Mouse (Mus musculus) lung, embryonic 14.5 days (tissue): ENCODE results near the gene Kcnk12. TPM values are rescaled to one million over a fixed set of nuclear protein-coding genes. Genes with fewer than 3 reads are reported as not detected.
A peak's percentile ranks its signal among the peaks of the same experiment; 100 is the strongest.

ENCODE experiments used
- ATAC-seq: fragments of 200-750 bp; cut with Nextera tagmentation; 2 replicates; pipeline ENCODE4 v1.8.0; 2017; ENCODE audit warnings: mild to moderate bottlenecking, moderate TSS enrichment, moderate library complexity; ENCODE audit not compliant: insufficient read depth
- DNase-seq: peaks from one replicate; pipeline ENCODE4 v3.0.0-alpha.2; 2015
- H3K27ac ChIP-seq: fragments of 300-500 bp; sonication (generic); 2 replicates; pipeline ENCODE4 v1.5.1; 2014; ENCODE audit warnings: low read depth, mild to moderate bottlenecking, moderate library complexity
- H3K27me3 ChIP-seq: fragments of 300-500 bp; sonication (generic); 2 replicates; pipeline ENCODE4 v1.6.1; 2014; ENCODE audit warnings: low read length, control low read depth; ENCODE audit not compliant: insufficient read depth
- H3K36me3 ChIP-seq: fragments of 300-500 bp; sonication (generic); 2 replicates; pipeline ENCODE4 v1.6.1; 2014; ENCODE audit warnings: control low read depth; ENCODE audit not compliant: insufficient read depth
- H3K4me1 ChIP-seq: fragments of 300-500 bp; sonication (generic); 2 replicates; pipeline ENCODE4 v1.6.1; 2014; ENCODE audit warnings: antibody characterized with exemption, control low read depth; ENCODE audit not compliant: insufficient read depth
- H3K4me2 ChIP-seq: fragments of 300-500 bp; sonication (generic); 2 replicates; pipeline ENCODE4 v1.6.1; 2014; ENCODE audit warnings: mild to moderate bottlenecking
- H3K4me3 ChIP-seq: fragments of 300-500 bp; sonication (generic); 2 replicates; pipeline ENCODE4 v1.5.1; 2014; ENCODE audit warnings: low read depth, low read length
- H3K9ac ChIP-seq: fragments of 300-500 bp; sonication (generic); 2 replicates; pipeline ENCODE4 v1.6.1; 2014
- H3K9me3 ChIP-seq: fragments of 300-500 bp; sonication (generic); 2 replicates; pipeline ENCODE4 v1.6.1; 2016; ENCODE audit warnings: low read depth, low read length, control low read depth
- CTCF ChIP-seq: IDR thresholded peaks from 2 replicates; pipeline ENCODE4 v1.5.1; 2016; ENCODE audit warnings: antibody characterized with exemption, low read depth
- WGBS: fragments of 180-500 bp; shearing (Covaris S2); extraction: QIAGEN DNeasy Blood & Tissue Kit; methylation state at CpG from one replicate; pipeline ENCODE4 v1.1.7; 2014; 5-methylcytosine and 5-hydroxymethylcytosine counted together
- polyA plus RNA-seq: library from polyadenylated mRNA; unstranded; fragments of >200 nt; fragmentation: Nextera tagmentation; extraction: Ambion mirVana; gene quantifications from 2 replicates; pipeline ENCODE4 v1.2.1, GENCODE M21; 2014

The Kcnk12 gene
- polyA plus RNA-seq: not detected in 2 replicates

- Histone ChIP-seq H3K27me3 (peaks cover 65% of the 10 kb centered on the region), H3K36me3 (no peaks in the 10 kb centered on the region), H3K9me3 (no peaks in the 10 kb centered on the region), H3K4me1 (no peaks in the 10 kb centered on the region), H3K4me3 (peak within 1 kb of the TSS; percentile 38), H3K9ac (no peak within 1 kb of the TSS), H3K27ac (no peak within 1 kb of the TSS), H3K4me2 (peak within 1 kb of the TSS; percentile 65)
- DNase-seq (peak; percentile 58), ATAC-seq (peak; percentile 53; the same call in 1 of the 2 replicates)
- under 1% methylated on average over 46 of the region's 46 CpGs for WGBS
- TF ChIP-seq CTCF: peak; percentile 35
Measured at GRCm38 (mm10) chr17:87797688-87798291, at the start of gene Kcnk12. Kcnk12 (minus strand) TSS chr17:87797994.

GRCm38 (mm10) chr17:87842156-87842555 is 44.4 kb upstream of the Kcnk12 start:
- no peaks in the 10 kb centered on the region for H3K4me1 ChIP-seq
- DNase-seq (no peak), ATAC-seq (no peak)
- H3K27ac ChIP-seq: no peak overlapping the region
- H3K9me3 ChIP-seq: no peaks in the 10 kb centered on the region
- H3K27me3 ChIP-seq: no peaks in the 10 kb centered on the region
- H3K4me3 ChIP-seq: no peak overlapping the region
- H3K4me2 ChIP-seq: no peak overlapping the region
- H3K9ac ChIP-seq: no peak overlapping the region
- H3K36me3 ChIP-seq: no peaks in the 10 kb centered on the region
- WGBS: 85% methylated on average over 5 of the region's 5 CpGs
- TF ChIP-seq CTCF: no peak

GRCm38 (mm10) chr17:87840079-87840478 is 42.3 kb upstream of the Kcnk12 start:
- Histone ChIP-seq H3K9me3 (no peaks in the 10 kb centered on the region), H3K9ac (no peak overlapping the region), H3K4me2 (no peak overlapping the region), H3K4me1 (no peaks in the 10 kb centered on the region), H3K27ac (no peak overlapping the region), H3K36me3 (no peaks in the 10 kb centered on the region), H3K27me3 (no peaks in the 10 kb centered on the region), H3K4me3 (no peak overlapping the region)
- WGBS: 64% methylated on average over 7 of the region's 7 CpGs
- TF ChIP-seq CTCF: no peak
- no peak for DNase-seq
- ATAC-seq: no peak

GRCm38 (mm10) chr17:87834850-87835249 is 37.1 kb upstream of the Kcnk12 start:
- H3K9ac ChIP-seq: no peak overlapping the region
- DNase-seq (no peak), ATAC-seq (no peak)
- 34% methylated on average over 8 of the region's 8 CpGs for WGBS
- H3K36me3 ChIP-seq: no peaks in the 10 kb centered on the region
- H3K4me2 ChIP-seq: no peak overlapping the region
- no peak overlapping the region for H3K4me3 ChIP-seq
- TF ChIP-seq CTCF: no peak
- H3K27ac ChIP-seq: no peak overlapping the region
- H3K4me1 ChIP-seq: no peaks in the 10 kb centered on the region
- H3K9me3 ChIP-seq: no peaks in the 10 kb centered on the region
- H3K27me3 ChIP-seq: no peaks in the 10 kb centered on the region

GRCm38 (mm10) chr17:87826909-87827308 is 29.1 kb upstream of the Kcnk12 start:
- ATAC-seq: no peak
- 10% methylated on average over 12 of the region's 12 CpGs for whole genome bisulfite sequencing
- no peak overlapping the region for H3K27ac ChIP-seq

GRCm38 (mm10) chr17:87826036-87826560 is 28.3 kb upstream of the Kcnk12 start:
- no peak overlapping the region for H3K9ac ChIP-seq
- no peaks in the 10 kb centered on the region for H3K4me1 ChIP-seq
- peak overlapping the region; percentile 20; the same call in 1 of the 2 replicates for H3K4me2 ChIP-seq
- H3K9me3 ChIP-seq: no peaks in the 10 kb centered on the region
- DNase-seq (no peak), ATAC-seq (no peak)
- TF ChIP-seq CTCF: no peak
- H3K4me3 ChIP-seq: no peak overlapping the region
- peaks cover 6% of the 10 kb centered on the region; the same call in 1 of the 2 replicates for H3K27me3 ChIP-seq
- WGBS: 12% methylated on average over 23 of the region's 23 CpGs
- no peak overlapping the region for H3K27ac ChIP-seq
- no peaks in the 10 kb centered on the region for H3K36me3 ChIP-seq

More at GRCm38 (mm10) chr17:87826909-87827308, 29.1 kb upstream of the Kcnk12 start:
- Histone ChIP-seq H3K9ac (no peak overlapping the region), H3K36me3 (no peaks in the 10 kb centered on the region), H3K9me3 (no peaks in the 10 kb centered on the region), H3K4me1 (no peaks in the 10 kb centered on the region), H3K27me3 (peaks cover 6% of the 10 kb centered on the region; the same call in 1 of the 2 replicates), H3K4me3 (no peak overlapping the region), H3K4me2 (no peak overlapping the region)
- DNase-seq: no peak
- no peak for TF ChIP-seq CTCF

- H3K9me3 ChIP-seq: no peaks in the 10 kb centered on the region
- TF ChIP-seq CTCF: no peak
- ATAC-seq: no peak
- H3K4me2 ChIP-seq: no peak overlapping the region
- no peak for DNase-seq
- H3K9ac ChIP-seq: no peak overlapping the region
- 18% methylated on average over 5 of the region's 5 CpGs for WGBS
- H3K4me3 ChIP-seq: no peak overlapping the region
- no peak overlapping the region for H3K27ac ChIP-seq
- H3K4me1 ChIP-seq: no peaks in the 10 kb centered on the region
- no peaks in the 10 kb centered on the region for H3K36me3 ChIP-seq
- H3K27me3 ChIP-seq: peaks cover 6% of the 10 kb centered on the region; the same call in 1 of the 2 replicates
Measured at GRCm38 (mm10) chr17:87825454-87826008, 27.7 kb upstream of the Kcnk12 start.
